ENCODE assay signal across 8 mouse cellular contexts in genomic region chr2:45108521-45109091, GRCm38 (mm10). TPM values are rescaled to one million over a fixed set of nuclear protein-coding genes. Genes with fewer than 3 reads are reported as not detected.
A peak's percentile ranks its signal among the peaks of the same experiment; 100 is the strongest.
DNase-seq lines count a peak whose midpoint lies in the region; ATAC-seq and TF ChIP-seq lines count a peak whose summit lies in the region.

No protein-coding gene starts in this region.

- H3K4me2 ChIP-seq in intestine, embryonic 16.5 days (ENCODE audit: low read depth, low read length) = peak overlapping the region; percentile 85

- peaks cover 1% of the 10 kb centered on the region for H3K4me1 ChIP-seq in bone marrow, adult 2 months (ENCODE audit: control insufficient read depth, insufficient read depth, low read length)
- H3K4me1 ChIP-seq in intestine, embryonic 16.5 days (ENCODE audit: control insufficient read depth, insufficient read depth, low read length) = no peaks in the 10 kb centered on the region

- peak; percentile 24; the same call in 1 of the 2 replicates for ATAC-seq in intestine, embryonic 16.5 days

- H3K36me3 ChIP-seq in intestine, embryonic 16.5 days (ENCODE audit: control insufficient read depth, insufficient read depth, low read length) = no peaks in the 10 kb centered on the region

- no peaks in the 10 kb centered on the region for H3K9me3 ChIP-seq in intestine, embryonic 16.5 days (ENCODE audit: control insufficient read depth, low read length)

- H3K4me3 ChIP-seq in bone marrow, adult 2 months (replicated peaks; ENCODE audit: control insufficient read depth, low read depth, low read length) = peak overlapping the region; percentile 90
- peak overlapping the region; percentile 73 for H3K4me3 ChIP-seq in intestine, embryonic 16.5 days (ENCODE audit: low read length)

- peak; percentile 62 to 70 for DNase-seq in layer of hippocampus, postnatal 10 days (ENCODE audit: low spot score in 2 of 2)
- no peak for DNase-seq in layer of hippocampus, adult 9-10 months (ENCODE audit: low spot score)
- peak; percentile 61 for DNase-seq in gastrocnemius, postnatal 10 days
- DNase-seq in lung, postnatal 10 days = peak; percentile 72
- peak; percentile 38 for DNase-seq in spleen, adult 12 weeks (ENCODE audit: low spot score)
- DNase-seq in layer of hippocampus, postnatal 14 days (ENCODE audit: low spot score in 2 of 2) = no peak

- peak; percentile 13; the same call in 1 of the 2 replicates for TF ChIP-seq POLR2A in bone marrow, adult 2 months (IDR thresholded peaks at IDR 0.05; ENCODE audit: borderline replicate concordance, control insufficient read depth, low read depth, low read length)

- TF ChIP-seq CTCF in bone marrow, adult 2 months (IDR thresholded peaks at IDR 0.05; ENCODE audit: control insufficient read depth, insufficient read depth, low read length) = no peak

- H3K27me3 ChIP-seq in intestine, embryonic 16.5 days (replicated peaks; ENCODE audit: control insufficient read depth, insufficient read depth, low read length) = peaks cover 13% of the 10 kb centered on the region

- peak overlapping the region; percentile 91 for H3K9ac ChIP-seq in intestine, embryonic 16.5 days (ENCODE audit: low read depth, low read length)

- under 1% methylated on average over 25 of the region's 25 CpGs for WGBS in bone marrow, adult 2 months
- WGBS in intestine, embryonic 16.5 days = under 1% methylated on average over 25 of the region's 25 CpGs

- peak overlapping the region; percentile 60 for H3K27ac ChIP-seq in bone marrow, adult 2 months (ENCODE audit: control insufficient read depth, insufficient read depth, low read depth, low read length, poor library complexity)
- peak overlapping the region; percentile 91 for H3K27ac ChIP-seq in intestine, embryonic 16.5 days (ENCODE audit: low read length)

RNA-seq across cellular contexts. Expression of gene Zeb2, which starts 8.6 kb away (rescaled TPM):
- total RNA-seq in layer of hippocampus, postnatal 10 days (2021) = 100 to 1,000 TPM; 351 to 372 TPM
- polyA plus RNA-seq in bone marrow, adult 2 months (2011; ENCODE audit: insufficient read depth, insufficient read length, low replicate concordance, missing spikeins) = 116 and 143 TPM in 2 replicates
- 100 to 1,000 TPM in 1 of 2 experiments, 10 to 100 TPM in 1; 72.6 to 114 TPM for total RNA-seq in gastrocnemius, postnatal 10 days (2021)
- polyA plus RNA-seq in intestine, embryonic 16.5 days (2015; fragmentation: Nextera tagmentation; extraction: Ambion mirVana) = 26.9 and 30.9 TPM in 2 replicates
- total RNA-seq in layer of hippocampus, postnatal 14 days (2021) = 100 to 1,000 TPM; 345 to 384 TPM

Comparison
In these comparisons a context has a peak if more than half of its experiments do, and no peak if none do; other contexts are left out.
1. DNase-seq: peak in layer of hippocampus, postnatal 10 days (2 of 2), gastrocnemius, postnatal 10 days (single experiment), lung, postnatal 10 days (single experiment) and spleen, adult 12 weeks (single experiment); none in layer of hippocampus, adult 9-10 months (single experiment) and layer of hippocampus, postnatal 14 days (0 of 2).